Mouse (Mus musculus): ENCODE measurements at regions not wholly inside any gene's neighbourhood (a gene's known extent, or its start where the extent isn't known, plus 50 kb on each side); places are given as distances from the start of the nearest gene placed in this dataset.

GRCm38 (mm10) chr14:61684473-61685230 is 77.4 kb downstream of the Kcnrg start:
- no peak for TF ChIP-seq GATA1 (IDR thresholded peaks at IDR 0.05; ENCODE audit: borderline replicate concordance, low read length)
- TF ChIP-seq FLI1 (IDR thresholded peaks at IDR 0.05; ENCODE audit: low read length): no peak

GRCm38 (mm10) chr14:61685231-61685800 is 78.1 kb downstream of the Kcnrg start:
- Histone ChIP-seq H3K4me1 (peaks cover 57% of the 10 kb centered on the region), H3K27me3 (replicated peaks) (peaks cover 51% of the 10 kb centered on the region), H3K9me3 (no peaks in the 10 kb centered on the region; the same call in 1 of the 2 replicates), H3K4me3 (replicated peaks) (no peak overlapping the region), H3K36me3 (replicated peaks; ENCODE audit: low read length) (no peaks in the 10 kb centered on the region)
- TF ChIP-seq FLI1 (IDR thresholded peaks at IDR 0.05; ENCODE audit: low read length) (no peak), GATA1 (IDR thresholded peaks at IDR 0.05; ENCODE audit: borderline replicate concordance, low read length) (no peak)

More at GRCm38 (mm10) chr14:61684473-61685230, 77.4 kb downstream of the Kcnrg start:
- Histone ChIP-seq H3K4me1 (peaks cover 63% of the 10 kb centered on the region), H3K4me3 (replicated peaks) (peak overlapping the region; percentile 98), H3K9me3 (no peaks in the 10 kb centered on the region; the same call in 1 of the 2 replicates), H3K27me3 (replicated peaks) (peaks cover 44% of the 10 kb centered on the region), H3K36me3 (replicated peaks; ENCODE audit: low read length) (no peaks in the 10 kb centered on the region)

GRCm38 (mm10) chr14:61686101-61686691 is 78.9 kb downstream of the Kcnrg start:
- H3K9me3 ChIP-seq: no peaks in the 10 kb centered on the region; the same call in 1 of the 2 replicates
- H3K4me1 ChIP-seq: peaks cover 57% of the 10 kb centered on the region
- no peaks in the 10 kb centered on the region for H3K36me3 ChIP-seq (replicated peaks; ENCODE audit: low read length)
- H3K27me3 ChIP-seq (replicated peaks): peaks cover 60% of the 10 kb centered on the region
- TF ChIP-seq FLI1 (IDR thresholded peaks at IDR 0.05; ENCODE audit: low read length): no peak
- no peak for TF ChIP-seq GATA1 (IDR thresholded peaks at IDR 0.05; ENCODE audit: borderline replicate concordance, low read length)
- peak overlapping the region; percentile 90 for H3K4me3 ChIP-seq (replicated peaks)

- peaks cover 64% of the 10 kb centered on the region for H3K4me1 ChIP-seq
- no peak for TF ChIP-seq FLI1 (IDR thresholded peaks at IDR 0.05; ENCODE audit: low read length)
- TF ChIP-seq GATA1 (IDR thresholded peaks at IDR 0.05; ENCODE audit: borderline replicate concordance, low read length): no peak
- no peaks in the 10 kb centered on the region; the same call in 1 of the 2 replicates for H3K9me3 ChIP-seq
- H3K27me3 ChIP-seq (replicated peaks): peaks cover 62% of the 10 kb centered on the region
- H3K36me3 ChIP-seq (replicated peaks; ENCODE audit: low read length): no peaks in the 10 kb centered on the region
- H3K4me3 ChIP-seq (replicated peaks): peak overlapping the region; percentile 90
Observed at GRCm38 (mm10) chr14:61686821-61687341, 79.6 kb downstream of the Kcnrg start.

- Histone ChIP-seq H3K9me3 (no peaks in the 10 kb centered on the region; the same call in 1 of the 2 replicates), H3K4me1 (peaks cover 65% of the 10 kb centered on the region), H3K4me3 (replicated peaks) (peak overlapping the region; percentile 90), H3K27me3 (replicated peaks) (peaks cover 62% of the 10 kb centered on the region), H3K36me3 (replicated peaks; ENCODE audit: low read length) (no peaks in the 10 kb centered on the region)
- TF ChIP-seq GATA1 (IDR thresholded peaks at IDR 0.05; ENCODE audit: borderline replicate concordance, low read length): no peak
Observed at GRCm38 (mm10) chr14:61687346-61688012, 80.2 kb downstream of the Kcnrg start.

- Histone ChIP-seq H3K27me3 (replicated peaks) (peaks cover 64% of the 10 kb centered on the region), H3K4me1 (peaks cover 65% of the 10 kb centered on the region), H3K4me3 (replicated peaks) (peak overlapping the region; percentile 90), H3K9me3 (no peaks in the 10 kb centered on the region; the same call in 1 of the 2 replicates), H3K36me3 (replicated peaks; ENCODE audit: low read length) (no peaks in the 10 kb centered on the region)
- no peak for TF ChIP-seq GATA1 (IDR thresholded peaks at IDR 0.05; ENCODE audit: borderline replicate concordance, low read length)
- TF ChIP-seq FLI1 (IDR thresholded peaks at IDR 0.05; ENCODE audit: low read length): no peak
Observed at GRCm38 (mm10) chr14:61688013-61688520, 80.8 kb downstream of the Kcnrg start.

- Histone ChIP-seq H3K27me3 (replicated peaks) (peaks cover 64% of the 10 kb centered on the region), H3K9me3 (no peaks in the 10 kb centered on the region; the same call in 1 of the 2 replicates)
- no peak for TF ChIP-seq GATA1 (IDR thresholded peaks at IDR 0.05; ENCODE audit: borderline replicate concordance, low read length)
- TF ChIP-seq FLI1 (IDR thresholded peaks at IDR 0.05; ENCODE audit: low read length): no peak
Observed at GRCm38 (mm10) chr14:61688666-61689065, 81.4 kb downstream of the Kcnrg start.

GRCm38 (mm10) chr14:61689281-61689680 is 82.0 kb downstream of the Kcnrg start:
- peak overlapping the region; percentile 78 for H3K4me3 ChIP-seq (replicated peaks)
- no peaks in the 10 kb centered on the region for H3K36me3 ChIP-seq (replicated peaks; ENCODE audit: low read length)
- TF ChIP-seq FLI1 (IDR thresholded peaks at IDR 0.05; ENCODE audit: low read length): no peak
- TF ChIP-seq GATA1 (IDR thresholded peaks at IDR 0.05; ENCODE audit: borderline replicate concordance, low read length): no peak
- H3K27me3 ChIP-seq (replicated peaks): peaks cover 64% of the 10 kb centered on the region
- H3K4me1 ChIP-seq: peaks cover 53% of the 10 kb centered on the region
- no peaks in the 10 kb centered on the region; the same call in 1 of the 2 replicates for H3K9me3 ChIP-seq

More at GRCm38 (mm10) chr14:61688666-61689065, 81.4 kb downstream of the Kcnrg start:
- peak overlapping the region; percentile 78 for H3K4me3 ChIP-seq (replicated peaks)
- H3K36me3 ChIP-seq (replicated peaks; ENCODE audit: low read length): no peaks in the 10 kb centered on the region
- peaks cover 59% of the 10 kb centered on the region for H3K4me1 ChIP-seq

- Histone ChIP-seq H3K4me1 (peaks cover 48% of the 10 kb centered on the region), H3K36me3 (replicated peaks; ENCODE audit: low read length) (no peaks in the 10 kb centered on the region), H3K4me3 (replicated peaks) (no peak overlapping the region), H3K9me3 (no peaks in the 10 kb centered on the region; the same call in 1 of the 2 replicates), H3K27me3 (replicated peaks) (peaks cover 60% of the 10 kb centered on the region)
- TF ChIP-seq GATA1 (IDR thresholded peaks at IDR 0.05; ENCODE audit: borderline replicate concordance, low read length): no peak
- TF ChIP-seq FLI1 (IDR thresholded peaks at IDR 0.05; ENCODE audit: low read length): no peak
Observed at GRCm38 (mm10) chr14:61689776-61690175, 82.5 kb downstream of the Kcnrg start.

Measured in megakaryocyte, embryonic 14.5 days (primary cell).